Mouse (Mus musculus) thymus, adult 2 months (tissue): ENCODE measurements around the gene Abca4. TPM values are rescaled to one million over a fixed set of nuclear protein-coding genes. Genes with fewer than 3 reads are reported as not detected.

ENCODE experiments used
- DNase-seq: peaks from one replicate; pipeline ENCODE4 v3.0.0; 2021
- H3K27ac ChIP-seq: fragments of 200-500 bp; 2 replicates; pipeline ENCODE4 v1.5.1; 2012; ENCODE audit warnings: low read length, control low read depth; ENCODE audit not compliant: control insufficient read depth, insufficient read depth
- H3K27me3 ChIP-seq: fragments of 200-500 bp; 2 replicates; pipeline ENCODE4 v1.6.1; 2012; ENCODE audit warnings: mild to moderate bottlenecking, low read length, moderate library complexity, mixed read lengths; ENCODE audit not compliant: control insufficient read depth, insufficient read depth
- H3K36me3 ChIP-seq: fragments of 200-500 bp; 2 replicates; pipeline ENCODE4 v1.6.1; 2012; ENCODE audit warnings: mild to moderate bottlenecking, low read length, moderate library complexity; ENCODE audit not compliant: control insufficient read depth, insufficient read depth
- H3K4me1 ChIP-seq: fragments of 200-500 bp; replicated peaks from 2 replicates; pipeline ENCODE4 v1.6.1; 2012; ENCODE audit warnings: low read length; ENCODE audit not compliant: control insufficient read depth, insufficient read depth
- H3K4me3 ChIP-seq: fragments of 200-500 bp; 2 replicates; pipeline ENCODE4 v1.5.1; 2012; ENCODE audit warnings: mild to moderate bottlenecking, low read length, control low read depth, moderate library complexity; ENCODE audit not compliant: control insufficient read depth, insufficient read depth
- CTCF ChIP-seq: fragments of 200-500 bp; IDR thresholded peaks from 2 replicates; pipeline ENCODE4 v1.5.1; 2012; ENCODE audit warnings: mild to moderate bottlenecking, control low read depth, low read length, moderate library complexity, borderline replicate concordance; ENCODE audit not compliant: control insufficient read depth, poor library complexity, insufficient read depth; ENCODE audit errors: extremely low read depth
- POLR2A ChIP-seq: fragments of 200-500 bp; IDR thresholded peaks from 2 replicates; pipeline ENCODE4 v1.6.1; 2012; ENCODE audit warnings: mild to moderate bottlenecking, low read length, control low read depth, moderate library complexity; ENCODE audit not compliant: control insufficient read depth, poor library complexity, insufficient read depth; ENCODE audit errors: extremely low read depth
- WGBS: fragments of 180-500 bp; shearing (Covaris S2); methylation state at CpG from one replicate; pipeline ENCODE4 v1.1.7; 2018; 5-methylcytosine and 5-hydroxymethylcytosine counted together
- polyA plus RNA-seq: library from polyadenylated mRNA; depleted of rRNA; stranded (reverse); fragments of >200 nt; gene quantifications from 2 replicates; pipeline ENCODE4 v1.2.3, GENCODE M21; 2012

Gene Abca4
- polyA plus RNA-seq, 1 experiment = 0.58 TPM

GRCm38 (mm10) chr3:122012464-122012863 is 31.8 kb upstream of the Abca4 start:
- no peak for TF ChIP-seq POLR2A
- no peak for TF ChIP-seq CTCF
- no peaks in the 10 kb centered on the region for H3K27me3 ChIP-seq
- 85% methylated on average over 1 of the region's 1 CpGs for WGBS
- DNase-seq = no peak
- H3K4me3 ChIP-seq = no peak overlapping the region
- no peaks in the 10 kb centered on the region for H3K4me1 ChIP-seq
- no peaks in the 10 kb centered on the region for H3K36me3 ChIP-seq
- no peak overlapping the region for H3K27ac ChIP-seq

DNA sequence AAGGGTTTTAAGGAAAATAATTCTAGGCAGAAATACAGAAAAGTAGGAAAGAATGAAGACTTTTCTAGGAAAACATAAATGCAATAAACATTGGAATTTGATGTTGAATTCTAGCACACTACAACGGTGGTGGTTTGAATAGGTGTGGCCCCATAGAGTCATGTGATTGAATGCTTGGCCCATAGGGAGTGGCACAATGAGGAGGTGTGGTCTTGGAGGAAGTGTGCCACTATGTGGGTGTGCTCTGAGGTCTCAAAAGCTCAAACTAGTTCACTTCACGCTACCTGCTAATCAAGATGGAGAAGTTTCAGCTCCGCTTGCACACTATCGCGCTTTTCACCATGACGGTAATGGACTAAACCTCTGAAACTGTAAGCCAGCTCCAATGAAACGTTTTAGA is 25.8 kb upstream of the Abca4 start:
- Histone ChIP-seq H3K4me1 (no peaks in the 10 kb centered on the region), H3K27me3 (no peaks in the 10 kb centered on the region), H3K4me3 (no peak overlapping the region), H3K36me3 (no peaks in the 10 kb centered on the region), H3K27ac (no peak overlapping the region)
- DNase-seq = no peak
- 97% methylated on average over 7 of the region's 7 CpGs for WGBS
- no peak for TF ChIP-seq CTCF
- no peak for TF ChIP-seq POLR2A

DNA sequence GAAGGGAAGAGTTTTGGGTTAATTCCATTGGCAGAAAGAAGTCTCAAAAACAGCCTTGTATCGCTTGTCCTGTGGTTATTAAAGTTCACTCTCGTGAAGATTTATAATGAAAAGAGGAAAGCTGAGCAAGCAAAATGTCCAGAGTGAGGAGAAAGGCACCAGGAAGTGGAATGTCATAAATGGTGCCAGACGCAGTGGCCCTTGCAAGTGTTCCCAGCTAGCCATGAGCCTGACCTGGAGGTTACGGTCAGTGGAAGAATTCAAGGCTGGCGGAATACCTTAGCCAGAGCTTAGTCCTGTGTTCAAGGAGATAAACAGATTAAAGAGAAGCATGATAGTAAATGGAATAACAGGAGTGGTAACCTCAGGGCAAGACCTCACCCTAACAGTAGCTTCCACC is 25.1 kb upstream of the Abca4 start:
- DNase-seq = no peak
- TF ChIP-seq POLR2A (no peak), CTCF (no peak)
- 94% methylated on average over 5 of the region's 5 CpGs for WGBS
- H3K27me3 ChIP-seq = no peaks in the 10 kb centered on the region
- no peak overlapping the region for H3K4me3 ChIP-seq
- H3K4me1 ChIP-seq = no peaks in the 10 kb centered on the region
- no peaks in the 10 kb centered on the region for H3K36me3 ChIP-seq
- no peak overlapping the region for H3K27ac ChIP-seq

DNA sequence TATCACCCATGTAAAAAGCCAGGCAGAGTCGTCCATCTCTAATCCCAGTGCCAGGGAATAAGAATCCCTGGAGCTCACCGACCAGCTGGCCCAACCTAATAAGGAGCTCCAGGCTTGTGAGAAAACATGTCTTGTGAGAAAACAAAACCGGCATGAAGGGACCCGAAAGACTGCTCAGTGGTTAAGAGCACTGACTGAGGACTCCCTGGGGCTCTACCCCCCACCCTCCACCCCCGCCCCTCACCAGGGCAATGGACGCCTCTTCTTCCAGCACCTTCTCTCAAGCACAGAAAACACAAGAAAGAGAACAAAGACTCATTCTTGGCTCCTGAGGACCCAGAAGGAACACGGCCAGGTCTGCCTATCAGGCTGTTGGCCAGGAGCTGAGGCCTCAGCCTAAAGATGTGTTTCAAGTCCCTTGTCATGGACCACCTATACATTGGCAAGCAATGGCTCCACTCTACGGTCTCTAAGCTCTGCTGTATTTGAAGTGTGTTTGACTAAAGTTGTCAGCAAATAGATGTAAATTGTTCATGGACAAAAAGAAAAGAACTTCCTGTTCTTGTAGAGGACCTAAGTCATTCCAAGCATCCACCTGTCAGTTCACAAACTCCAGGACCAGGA is 23.1 kb upstream of the Abca4 start:
- no peak for TF ChIP-seq POLR2A
- 96% methylated on average over 8 of the region's 8 CpGs for WGBS

GRCm38 (mm10) chr3:122022355-122022754 is 21.9 kb upstream of the Abca4 start:
- WGBS = 55% methylated on average over 3 of the region's 3 CpGs
- H3K36me3 ChIP-seq = no peaks in the 10 kb centered on the region
- TF ChIP-seq POLR2A (no peak), CTCF (no peak)
- no peaks in the 10 kb centered on the region for H3K27me3 ChIP-seq
- H3K4me3 ChIP-seq = no peak overlapping the region
- H3K27ac ChIP-seq = no peak overlapping the region
- no peaks in the 10 kb centered on the region for H3K4me1 ChIP-seq
- no peak for DNase-seq

More for the DNA sequence above, 23.1 kb upstream of the Abca4 start:
- H3K27ac ChIP-seq = no peak overlapping the region
- no peak overlapping the region for H3K4me3 ChIP-seq
- H3K27me3 ChIP-seq = no peaks in the 10 kb centered on the region
- no peaks in the 10 kb centered on the region for H3K4me1 ChIP-seq
- H3K36me3 ChIP-seq = no peaks in the 10 kb centered on the region
- DNase-seq = no peak

GRCm38 (mm10) chr3:122026676-122027075 is 17.6 kb upstream of the Abca4 start:
- no peak overlapping the region for H3K4me3 ChIP-seq
- H3K36me3 ChIP-seq = no peaks in the 10 kb centered on the region
- H3K4me1 ChIP-seq = no peaks in the 10 kb centered on the region
- WGBS = 85% methylated on average over 5 of the region's 5 CpGs
- no peak for TF ChIP-seq POLR2A
- no peak for TF ChIP-seq CTCF
- H3K27ac ChIP-seq = no peak overlapping the region
- no peak for DNase-seq
- H3K27me3 ChIP-seq = no peaks in the 10 kb centered on the region

- no peaks in the 10 kb centered on the region for H3K36me3 ChIP-seq
- 94% methylated on average over 8 of the region's 8 CpGs for WGBS
- H3K4me1 ChIP-seq = no peaks in the 10 kb centered on the region
- H3K4me3 ChIP-seq = no peak overlapping the region
- DNase-seq = no peak
- no peak for TF ChIP-seq POLR2A
- no peak for TF ChIP-seq CTCF
- H3K27ac ChIP-seq = no peak overlapping the region
- no peaks in the 10 kb centered on the region for H3K27me3 ChIP-seq
Measured at GRCm38 (mm10) chr3:122027776-122028175, 16.5 kb upstream of the Abca4 start.
